Mouse (Mus musculus): ENCODE results near the gene Ncam1. TPM values are rescaled to one million over a fixed set of nuclear protein-coding genes. Genes with fewer than 3 reads are reported as not detected.

Gene Ncam1
- polyA plus RNA-seq, 3 experiments from 2014 or later: 0.35 TPM; not detected in 2

DNA sequence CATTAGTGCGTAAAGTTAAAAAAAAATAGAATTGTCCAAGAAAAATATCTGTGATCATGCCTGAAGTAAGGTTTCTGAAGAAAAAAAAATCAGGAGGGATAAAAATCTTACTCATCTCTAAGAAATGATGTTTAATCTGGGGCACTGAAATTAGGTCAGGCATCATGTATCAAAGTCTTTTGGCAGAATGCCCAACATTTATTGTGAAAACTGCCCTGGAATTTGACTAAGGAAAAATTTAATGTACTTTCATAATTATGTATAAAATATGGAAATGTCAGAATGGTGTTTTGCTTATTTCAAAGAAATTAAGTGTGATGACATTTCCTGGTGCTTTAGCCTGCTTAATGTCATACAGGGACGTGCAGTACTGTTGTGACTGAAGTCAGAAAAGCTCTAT, 52.5 kb downstream of the Ncam1 start:
- ATAC-seq: no peak

DNA sequence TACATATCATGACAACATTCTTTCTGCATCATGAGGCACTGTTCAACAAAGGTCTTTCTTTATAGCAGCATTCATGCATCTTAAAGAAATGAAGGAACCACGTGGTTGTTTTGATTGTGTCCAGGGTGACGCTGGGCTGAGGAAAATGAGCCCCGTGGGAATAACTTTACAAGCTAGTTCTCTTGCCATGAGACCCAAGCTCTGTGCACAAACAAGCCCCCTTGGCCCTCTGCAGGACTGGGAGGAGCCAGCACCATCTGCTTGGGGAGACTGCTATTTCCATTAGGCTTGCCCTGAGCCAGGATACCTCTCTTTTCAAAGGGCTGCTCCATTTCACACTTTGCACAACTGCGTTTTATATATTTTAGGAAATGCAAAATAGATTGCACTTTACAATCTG, 53.0 kb downstream of the Ncam1 start:
- ATAC-seq: no peak

DNA sequence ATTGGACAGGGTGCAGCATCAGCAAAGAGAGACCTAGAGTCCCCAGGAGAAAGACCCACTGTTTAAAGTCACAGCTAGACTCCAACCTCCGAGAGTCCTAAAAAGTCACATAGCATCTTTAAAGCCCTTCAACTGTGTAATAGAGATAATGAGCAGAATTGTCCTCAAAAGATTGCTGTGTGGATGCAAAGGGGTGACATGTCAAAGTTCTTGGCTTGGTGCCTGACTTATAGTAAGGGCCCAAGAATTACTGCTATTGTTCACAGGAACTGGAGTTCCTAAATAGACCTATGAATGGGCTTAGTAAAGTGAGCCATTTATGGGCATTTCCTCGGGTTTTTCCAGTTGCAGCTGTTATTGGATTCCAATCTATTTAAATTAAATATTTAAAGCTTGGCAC, 54.4 kb downstream of the Ncam1 start:
- ATAC-seq: no peak

DNA sequence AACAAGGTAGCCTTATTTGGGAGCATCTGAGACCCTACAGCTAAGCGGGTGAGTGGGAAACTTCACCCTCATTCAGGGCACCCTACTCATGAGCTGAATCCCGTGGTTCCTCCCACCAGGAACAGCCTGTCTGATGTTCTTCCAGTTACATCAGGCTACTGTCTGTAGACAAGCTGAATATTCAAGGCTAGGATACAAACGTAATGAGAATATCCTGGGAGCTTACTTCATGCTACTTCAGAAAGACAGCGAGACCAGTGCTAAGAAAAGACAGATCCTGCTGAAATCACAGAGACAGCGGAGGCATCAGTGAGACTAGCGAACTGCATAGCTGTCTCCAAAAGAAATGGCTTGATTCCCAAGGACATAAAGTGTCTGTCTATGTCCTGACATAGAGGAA, 58.8 kb downstream of the Ncam1 start:
- no peak for ATAC-seq

DNA sequence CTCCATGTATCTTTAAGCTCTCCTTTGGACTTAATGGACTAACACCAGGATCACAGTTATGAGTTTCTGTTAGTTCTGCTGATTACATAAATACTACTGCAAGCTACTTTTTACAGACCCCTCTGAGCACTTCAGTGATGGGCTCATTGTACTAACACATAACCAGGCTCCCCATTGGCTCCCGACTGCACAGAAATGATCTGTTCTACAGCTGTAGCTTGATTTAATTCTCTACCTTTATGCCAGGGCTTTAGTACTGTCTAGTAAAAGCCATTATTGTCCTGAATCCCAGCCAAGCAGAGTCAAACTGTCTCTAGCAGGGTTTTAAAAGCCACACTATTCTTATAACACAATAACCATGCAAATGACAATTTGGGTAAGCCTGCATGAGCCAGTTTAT, 60.2 kb downstream of the Ncam1 start:
- ATAC-seq: no peak

DNA sequence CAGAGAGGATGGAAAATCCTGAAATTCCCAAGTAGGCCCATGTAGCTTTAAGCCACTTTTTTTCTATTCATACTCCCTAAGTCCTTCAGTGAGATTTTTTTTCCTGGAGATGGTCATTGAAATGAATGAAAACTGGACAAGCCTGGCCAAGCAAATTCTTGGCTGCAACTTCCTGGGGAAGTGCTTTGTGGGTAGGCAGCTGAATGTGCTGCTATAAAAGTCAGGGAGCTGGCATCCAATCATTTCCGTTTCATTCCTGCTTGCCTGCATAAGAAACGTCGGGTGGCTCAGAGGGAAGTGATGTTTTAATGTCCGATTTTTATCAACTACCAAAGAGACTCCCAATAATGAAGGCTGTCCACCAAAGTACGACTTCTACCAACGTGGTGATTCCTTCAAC, 61.6 kb downstream of the Ncam1 start:
- no peak for ATAC-seq

DNA sequence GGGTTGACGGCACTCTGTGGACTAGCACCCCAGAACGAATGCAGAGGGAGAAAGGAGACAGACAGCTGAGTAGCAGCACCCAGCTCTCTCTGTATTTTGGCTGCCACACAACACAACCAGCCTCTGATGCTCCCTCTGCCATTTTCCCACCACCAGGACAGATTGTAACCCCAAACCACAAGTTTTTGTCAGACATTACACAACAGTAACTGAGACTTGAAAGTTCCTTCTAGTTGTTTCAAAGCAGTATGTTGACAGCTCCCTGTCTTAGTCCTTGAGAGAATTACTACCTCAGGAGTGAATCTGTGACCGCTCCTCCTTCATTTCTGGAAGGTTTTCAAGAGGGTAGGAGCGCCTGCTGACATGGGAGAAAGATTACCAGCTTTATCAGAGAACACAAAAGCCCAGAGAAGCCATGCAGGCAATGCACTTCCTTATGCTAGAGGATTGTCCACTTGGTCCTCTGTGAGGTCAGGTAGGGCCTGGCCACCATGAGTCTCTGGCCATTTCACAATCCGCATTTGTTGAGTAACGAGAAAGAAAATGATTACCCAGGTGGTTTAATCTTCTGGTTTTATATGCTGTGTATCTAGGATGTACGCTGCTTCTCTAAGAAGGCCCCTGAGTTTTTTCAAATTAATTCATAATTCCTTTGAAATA, 64.2 kb downstream of the Ncam1 start:
- no peak for ATAC-seq

DNA sequence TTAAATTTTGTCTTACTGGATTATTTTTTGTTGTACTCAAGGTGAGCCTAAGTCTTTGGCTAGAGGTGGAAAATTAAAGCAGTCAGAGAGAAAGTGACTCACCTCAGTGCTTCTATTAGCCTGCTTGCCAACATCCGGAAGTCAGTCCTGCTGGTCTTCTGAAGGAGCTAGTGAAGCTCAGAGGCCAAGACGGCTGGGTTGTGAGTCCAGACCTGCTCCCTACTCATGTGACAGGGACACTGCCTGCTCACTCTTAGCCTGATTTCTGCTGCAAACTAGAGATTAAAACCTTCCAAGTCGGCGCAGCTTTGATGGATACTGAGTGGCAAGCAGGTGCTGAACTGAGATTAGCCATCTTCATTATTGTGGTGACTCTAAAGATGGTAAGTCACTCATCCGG, 65.0 kb downstream of the Ncam1 start:
- no peak for ATAC-seq

DNA sequence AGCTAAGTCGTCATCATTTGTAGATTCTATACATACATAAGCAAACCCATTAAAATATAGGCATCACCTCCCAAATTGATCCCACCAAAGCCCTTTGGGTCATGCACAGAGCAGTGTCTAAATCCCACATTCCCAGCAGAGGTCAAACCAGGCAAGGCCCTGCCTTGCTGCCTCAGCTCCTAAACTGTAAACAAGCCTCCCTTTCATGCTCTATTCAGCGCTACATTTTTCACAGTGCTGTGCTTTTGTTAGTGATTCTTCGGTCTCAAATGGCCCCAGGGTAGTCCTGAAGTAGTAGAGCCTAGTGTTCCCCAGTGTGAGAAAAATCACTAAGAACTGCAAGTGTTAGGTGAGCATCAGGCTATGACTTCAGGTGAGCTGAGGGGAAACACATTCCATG, 69.2 kb downstream of the Ncam1 start:
- ATAC-seq: no peak

DNA sequence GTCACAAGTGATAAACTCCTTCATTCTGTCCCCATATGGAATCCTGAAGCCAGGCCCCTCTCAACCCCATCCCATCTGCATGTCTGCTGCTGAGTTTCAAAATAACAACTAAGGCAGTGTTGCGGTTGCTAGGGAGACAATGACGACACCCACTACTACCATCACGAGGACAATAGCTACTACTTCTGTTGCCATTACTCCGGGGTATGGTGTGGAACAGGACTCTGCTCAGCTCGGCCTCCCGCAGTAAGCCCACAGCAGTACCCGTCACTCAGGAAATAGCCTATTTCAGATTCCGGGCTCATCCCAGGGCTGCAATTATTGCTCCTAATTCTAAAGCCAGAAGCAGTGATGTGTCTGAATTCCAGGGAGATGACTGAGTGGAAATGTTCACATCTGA, 70.5 kb downstream of the Ncam1 start:
- ATAC-seq: no peak

DNA sequence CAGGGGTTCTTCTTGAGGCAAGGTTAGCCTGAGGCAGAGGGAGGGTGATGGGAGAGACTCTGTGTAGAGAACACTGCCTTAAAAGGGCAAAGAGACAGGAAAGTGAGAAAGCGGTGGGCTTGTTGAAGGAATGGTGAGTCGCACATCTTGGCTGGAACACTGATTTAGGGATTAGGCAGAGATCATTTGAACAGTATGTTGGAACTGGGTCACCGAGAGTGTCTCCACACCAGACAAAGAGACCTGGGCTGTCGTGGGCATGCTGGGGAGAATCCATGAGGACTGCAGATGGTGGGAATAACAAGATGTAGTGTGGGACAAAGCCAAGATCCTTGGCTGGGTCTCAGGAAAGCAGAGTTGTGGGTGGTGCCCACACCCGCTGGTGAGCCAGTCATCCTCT, 76.0 kb downstream of the Ncam1 start:
- no peak for ATAC-seq

DNA sequence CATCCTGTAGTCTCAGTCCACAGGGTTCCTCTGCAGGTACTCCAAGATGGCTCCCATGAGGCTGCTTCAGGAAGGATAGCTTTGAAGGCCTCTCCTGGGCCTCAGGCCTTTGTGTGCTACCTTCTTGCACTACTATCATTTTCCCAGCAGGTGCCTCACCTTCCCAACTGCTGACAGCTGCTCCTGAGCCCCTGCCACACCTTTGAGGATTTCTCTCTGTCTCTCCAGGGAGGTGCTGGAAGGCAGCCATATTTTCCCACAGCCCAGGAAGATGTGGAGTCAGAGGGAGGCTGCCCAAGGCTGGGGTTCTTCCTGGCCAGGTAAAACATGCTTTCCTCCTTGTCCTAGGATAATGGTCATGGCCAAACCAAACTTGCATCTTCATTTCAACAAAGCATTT, 83.6 kb downstream of the Ncam1 start:
- no peak for ATAC-seq

DNA sequence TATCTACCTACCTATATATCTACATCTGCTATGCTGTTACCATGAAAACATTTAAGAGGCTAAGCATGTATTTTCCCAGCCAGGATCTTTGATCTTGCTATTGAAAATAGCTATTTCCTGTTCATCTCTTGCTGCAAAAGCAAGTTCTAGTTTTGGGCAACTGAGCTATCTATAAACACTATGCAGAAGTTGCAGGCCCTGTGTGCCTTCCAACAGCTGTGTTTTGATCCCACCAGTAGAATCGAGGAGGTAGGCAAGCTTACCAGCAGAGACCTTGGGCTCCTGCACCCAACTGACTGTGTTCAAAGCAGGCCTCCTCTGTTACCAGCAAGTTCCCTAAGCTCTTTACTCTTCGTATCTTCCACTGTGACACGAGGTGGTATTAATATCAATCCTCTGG, 84.6 kb downstream of the Ncam1 start:
- no peak for ATAC-seq

DNA sequence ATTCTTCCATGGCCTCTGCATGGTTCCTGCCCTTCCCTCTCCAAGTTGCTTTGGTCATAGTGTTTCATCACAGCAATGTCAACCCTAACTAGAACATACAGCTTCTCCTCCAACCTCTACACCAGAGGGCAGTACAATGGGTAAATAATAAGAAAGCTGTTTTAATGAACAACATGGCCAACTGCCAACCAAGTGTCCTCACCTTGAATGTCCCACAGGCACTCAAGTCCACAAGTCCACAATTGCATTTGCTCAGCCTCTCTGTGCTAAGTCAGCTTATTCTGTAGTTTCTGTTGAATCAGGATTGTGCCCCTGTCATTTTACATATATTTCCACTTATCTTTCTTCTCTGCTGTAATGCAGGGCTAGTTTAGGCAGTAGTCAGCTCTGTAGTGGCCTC, 91.1 kb downstream of the Ncam1 start:
- no peak for ATAC-seq

DNA sequence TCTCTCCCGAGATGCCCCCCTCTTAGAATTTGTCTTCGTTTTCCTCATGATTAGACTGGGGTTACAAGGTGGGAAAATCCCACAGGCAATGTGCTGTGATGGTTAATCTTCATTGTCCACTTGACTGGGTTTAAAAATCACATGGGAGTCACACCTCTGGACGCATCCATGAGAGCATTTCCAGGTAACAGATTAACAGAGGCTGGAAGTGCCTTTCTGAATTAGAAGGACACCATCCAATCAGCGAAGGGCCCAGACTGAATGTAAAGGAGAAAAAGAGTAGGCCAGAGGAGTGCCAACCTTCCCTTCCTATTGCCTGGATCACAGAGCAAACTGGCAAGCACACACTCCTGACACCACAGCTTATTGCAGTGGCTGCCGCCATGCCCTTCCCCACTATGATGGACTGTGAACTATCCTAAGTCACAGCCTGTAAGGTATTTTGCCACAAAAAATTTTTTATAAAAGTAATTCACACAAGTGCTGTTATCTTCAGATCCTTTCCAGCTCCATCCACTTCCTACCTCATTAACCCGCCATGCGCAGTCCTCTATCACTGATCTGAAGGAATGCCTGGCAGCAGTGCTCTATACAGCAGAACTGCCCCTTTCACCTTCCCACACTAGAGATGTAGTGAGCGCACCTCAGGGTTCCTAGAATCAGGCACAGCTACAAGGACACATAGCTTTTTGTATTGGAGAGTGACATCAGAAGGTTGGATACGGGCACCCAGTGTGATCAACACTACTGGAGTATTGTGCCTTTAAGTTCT, 94.3 kb downstream of the Ncam1 start:
- no peak for ATAC-seq

DNA sequence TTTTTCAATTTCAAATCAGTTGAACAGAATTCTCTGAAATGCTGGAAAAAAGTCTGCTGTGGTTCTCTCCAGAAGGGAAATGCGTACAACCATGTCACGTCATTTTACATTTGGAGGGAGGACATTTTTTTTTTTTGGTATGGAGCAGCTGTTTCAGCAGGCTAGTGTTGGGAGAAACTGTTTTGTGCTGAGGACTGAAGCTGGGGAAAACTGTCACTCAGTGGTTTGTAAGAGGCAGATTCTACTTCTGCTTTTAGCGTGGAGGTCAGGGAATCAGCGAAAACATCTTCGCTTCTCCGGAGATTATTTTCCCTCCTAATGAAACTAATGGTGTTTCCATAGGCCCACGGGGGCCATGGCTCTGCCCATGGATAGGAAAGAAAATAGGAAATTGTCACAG, 103.4 kb downstream of the Ncam1 start:
- no peak for ATAC-seq

DNA sequence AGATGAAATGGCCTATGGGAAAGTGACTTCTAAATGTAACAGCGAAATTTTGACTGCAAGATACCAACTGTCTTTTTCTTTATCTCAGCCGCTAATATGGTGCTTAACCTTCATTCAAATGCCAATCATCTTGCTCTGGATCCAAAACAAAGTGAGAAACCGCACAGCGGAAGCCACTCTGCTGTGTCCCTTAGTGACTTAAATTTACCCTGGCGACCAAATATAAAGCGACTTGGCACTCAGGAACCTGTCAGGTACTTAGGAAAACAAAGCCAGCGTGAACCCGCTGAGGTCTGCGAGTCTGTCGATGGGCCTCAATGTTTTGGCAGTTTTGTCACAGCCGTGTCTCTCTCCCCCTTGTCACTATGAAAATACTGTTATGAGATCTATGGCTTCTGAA, 105.9 kb downstream of the Ncam1 start:
- no peak for ATAC-seq

DNA sequence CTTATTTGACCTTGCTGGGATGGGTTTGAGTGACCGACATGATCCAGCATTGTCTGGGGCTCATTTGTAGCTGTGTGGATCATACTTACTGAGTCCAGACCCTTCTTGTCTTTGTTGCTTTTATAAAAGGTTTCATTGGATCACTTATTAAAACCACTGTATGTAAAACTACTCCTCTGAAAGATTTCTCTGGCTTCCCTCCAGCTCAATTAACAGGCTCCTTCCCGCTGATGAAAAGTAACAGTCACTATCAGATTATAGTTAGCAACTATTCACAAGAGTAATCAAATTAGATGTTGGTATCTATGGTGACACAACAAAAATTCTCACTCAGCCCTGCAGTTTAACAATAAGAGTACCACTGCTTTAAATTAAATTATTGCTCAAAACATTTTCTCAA, 107.4 kb downstream of the Ncam1 start:
- no peak for ATAC-seq

DNA sequence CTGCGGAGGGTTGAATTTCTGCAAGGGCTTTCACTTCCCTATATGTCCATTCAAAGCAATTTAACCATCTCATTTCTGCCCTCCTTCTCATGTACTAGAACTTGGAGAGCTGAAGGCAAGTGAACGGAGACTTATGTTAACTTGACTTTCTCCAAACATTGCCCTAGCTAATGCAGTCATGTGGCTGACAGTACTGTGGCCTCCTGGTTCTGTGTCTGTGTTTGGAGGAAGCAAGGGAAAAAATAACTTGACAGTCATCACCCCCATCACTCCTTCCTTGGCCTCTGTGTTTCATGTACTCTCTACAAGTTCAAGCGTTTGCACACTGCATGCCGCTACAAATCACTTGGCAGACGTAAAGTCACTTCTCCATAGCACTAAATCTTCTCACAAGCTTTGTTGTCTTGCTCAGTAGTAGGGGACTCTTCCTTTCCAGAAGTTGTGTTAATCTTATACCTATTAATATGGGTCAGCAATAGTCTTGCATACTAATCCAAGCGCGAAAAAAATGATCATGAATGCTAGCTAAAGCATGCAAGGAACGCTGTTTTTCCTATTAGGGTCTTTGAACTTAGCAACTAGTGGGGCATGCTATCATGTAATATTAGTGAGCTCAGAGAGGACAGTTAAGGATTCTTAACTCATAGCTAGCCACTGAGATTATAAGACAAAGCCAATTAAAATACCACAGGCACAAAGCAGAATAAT, 115.0 kb downstream of the Ncam1 start:
- ATAC-seq: no peak

DNA sequence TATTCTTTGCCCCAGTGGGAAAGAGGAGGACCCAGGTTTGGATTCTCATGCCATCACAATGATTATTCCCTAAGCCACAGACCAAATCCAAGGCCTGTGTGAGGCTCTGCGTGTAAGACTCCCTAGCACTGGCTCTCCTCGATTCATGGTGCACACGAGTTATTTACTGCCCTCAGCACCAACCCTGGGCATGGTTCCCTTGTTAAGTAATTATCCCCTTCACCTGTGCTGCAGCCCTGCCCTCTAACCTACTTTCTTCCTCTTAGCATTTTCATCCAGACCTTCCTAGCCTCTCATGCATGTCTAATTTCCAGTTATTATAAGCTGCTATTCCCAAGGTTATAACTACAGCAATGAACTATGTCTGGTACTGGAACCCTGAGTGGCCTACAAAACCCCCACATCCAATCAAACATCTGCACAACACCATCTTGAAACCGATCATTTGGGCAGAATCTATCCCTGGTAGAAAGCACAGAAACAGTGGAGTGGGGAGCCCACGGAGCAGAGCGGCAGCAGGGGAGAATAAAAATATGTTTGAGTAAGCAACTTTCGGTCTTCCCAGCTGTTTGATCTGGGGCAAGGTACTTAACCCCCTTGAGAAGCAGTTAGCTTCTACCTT, 116.8 kb downstream of the Ncam1 start:
- no peak for ATAC-seq

DNA sequence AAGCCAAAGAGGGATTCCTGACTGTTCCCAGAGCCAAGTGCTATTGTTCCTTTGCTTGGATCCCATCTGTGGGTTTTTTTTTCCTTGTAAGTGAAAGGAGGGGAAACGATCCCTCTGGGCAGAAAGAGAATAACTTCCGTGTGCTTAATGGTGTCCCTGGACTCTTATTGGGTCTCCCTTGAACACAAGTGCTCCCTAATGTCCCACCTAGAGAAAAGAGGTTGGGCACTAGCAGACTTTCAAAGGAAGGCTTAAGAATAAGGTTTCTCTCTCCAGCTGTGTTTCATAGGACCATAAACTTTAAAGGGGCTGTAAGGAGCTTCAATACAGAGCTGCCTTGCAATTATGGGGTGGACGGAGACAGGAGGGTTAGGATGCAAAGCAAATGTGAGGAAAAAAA, 119.5 kb downstream of the Ncam1 start:
- ATAC-seq: no peak

DNA sequence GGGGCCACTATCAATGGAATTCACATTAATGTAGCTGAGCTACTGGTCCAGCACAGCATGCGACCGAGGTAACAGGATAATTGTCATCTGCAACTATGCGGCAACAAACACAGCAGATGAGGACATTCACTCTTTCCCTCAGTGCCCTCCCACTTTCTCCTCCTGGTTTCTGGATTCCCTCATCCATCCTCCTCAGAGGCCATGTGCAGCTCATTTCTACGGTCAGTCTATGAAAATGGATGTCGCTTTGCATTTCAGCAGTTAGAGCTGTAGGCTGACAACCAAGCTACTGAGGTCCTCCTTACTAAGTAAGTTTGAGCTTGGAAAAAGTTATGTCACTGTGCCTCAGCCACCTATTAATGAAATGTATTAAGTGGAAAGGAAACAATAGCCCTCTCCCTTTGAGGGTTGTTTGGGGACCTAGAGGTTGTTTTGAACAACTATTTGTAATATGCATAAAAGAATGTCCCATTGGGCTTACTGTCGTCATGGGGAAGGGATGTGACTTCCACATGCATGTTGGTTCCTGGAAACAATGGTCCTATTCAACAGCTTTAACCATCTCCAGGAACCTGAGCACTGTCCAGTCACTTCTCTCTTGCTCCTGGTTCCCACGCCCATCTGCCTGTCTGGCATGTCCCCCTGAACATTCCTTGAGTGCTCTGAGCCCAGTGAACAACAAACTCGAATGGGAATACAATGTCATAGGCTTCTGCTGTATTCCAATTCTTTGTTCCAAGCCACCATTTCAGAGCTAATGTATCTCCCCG, 122.8 kb downstream of the Ncam1 start:
- no peak for ATAC-seq
